Mouse (Mus musculus) mouse embryonic stem cell (cell line): ENCODE results near the gene Dclk2.

Experiments
- in situ Hi-C, 2 experiments: fragments of 300-500 bp; cut with MboI; formaldehyde crosslinking; loops; 1 replicate in 1 of 2; 3 replicates in 1 of 2; pipeline ENCODE4 v1.14.3; 2019 to 2020; ENCODE audit warnings: low sequenced_read_pairs in 2 of 2, low pct_unique_long_range_greater_than_20kb in 1 of 2, mixed read lengths in 1 of 2; ENCODE audit not compliant: unreplicated experiment in 1 of 2

Dclk2 gene

DNA sequence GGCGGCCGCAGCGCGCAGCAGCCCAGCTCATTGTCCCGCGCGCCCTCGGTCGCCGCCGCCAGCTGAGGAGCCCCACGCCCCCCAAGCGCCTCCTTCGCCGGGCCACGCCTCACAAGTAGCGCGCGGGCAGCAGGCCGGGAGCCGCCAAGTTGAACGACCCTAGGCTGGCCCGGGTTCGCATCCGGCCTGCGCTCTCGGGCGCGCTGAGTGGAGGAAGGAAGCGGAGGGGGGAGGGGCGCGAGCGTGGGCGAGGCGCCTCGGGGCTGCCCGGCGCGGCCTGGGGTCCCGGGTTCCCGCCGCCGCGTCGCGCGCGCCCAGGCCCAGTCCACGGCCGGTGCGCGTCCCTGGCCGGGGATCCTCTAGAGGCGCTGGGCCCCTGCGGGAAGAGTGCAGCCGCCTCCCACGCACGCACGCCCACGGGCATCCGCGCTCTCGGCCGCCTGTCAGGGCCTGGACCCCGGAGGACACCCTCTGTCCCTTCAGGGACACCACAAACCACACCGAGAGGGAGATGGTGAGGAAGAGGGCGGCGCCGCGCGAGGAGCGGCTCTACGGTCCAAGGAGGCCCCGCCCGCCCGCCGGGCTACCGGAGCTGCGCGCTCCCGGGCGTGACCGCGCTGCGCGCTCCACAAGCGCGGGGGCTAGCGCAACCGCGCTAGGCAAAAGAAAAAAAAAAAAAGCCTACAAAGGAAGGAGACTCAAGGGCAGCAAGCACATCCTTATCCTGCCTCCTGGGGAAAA is at the start of gene Dclk2:
Dclk2 (minus strand) TSS at position 510 of the 741 bp plus-strand sequence.
- in situ Hi-C loops = no loop called here

DNA sequence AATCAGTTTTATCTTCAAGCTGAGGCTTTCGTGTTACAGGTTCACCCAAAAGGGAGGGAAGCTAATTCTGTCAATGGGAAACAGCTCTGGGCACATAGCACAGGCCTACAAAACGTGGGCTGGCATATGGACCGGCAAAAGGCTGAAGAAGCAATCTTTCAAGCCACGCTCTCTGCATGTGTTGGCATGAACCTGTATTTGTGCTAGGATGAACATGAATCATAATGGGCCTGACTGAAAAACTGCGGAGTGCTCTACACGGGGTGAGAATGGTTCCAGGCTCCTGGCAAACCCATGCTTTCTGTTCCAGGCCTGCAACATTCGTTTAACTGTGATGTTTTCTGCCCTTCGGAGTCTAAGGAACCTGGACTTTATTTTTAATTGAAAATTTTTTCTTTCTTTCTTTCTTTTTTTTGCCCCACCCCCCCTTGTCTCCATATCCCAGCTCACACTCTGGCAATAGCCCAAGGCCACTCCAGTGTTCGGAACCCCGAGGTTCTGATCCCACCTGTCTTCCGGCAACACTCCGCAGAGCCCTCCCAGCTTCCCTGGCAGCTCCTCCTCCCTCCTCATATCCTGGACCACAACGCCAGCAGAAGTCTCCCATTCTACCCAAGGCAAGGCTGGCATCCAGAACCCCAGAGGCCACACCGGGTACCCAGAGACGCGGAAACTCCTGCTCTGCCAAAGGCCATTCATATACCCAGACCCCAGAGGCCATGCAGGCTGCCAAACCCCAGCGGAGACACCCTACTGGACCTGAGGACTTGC is 42.2 kb upstream of the Dclk2 start:
- in situ Hi-C loops = no loop called here

DNA sequence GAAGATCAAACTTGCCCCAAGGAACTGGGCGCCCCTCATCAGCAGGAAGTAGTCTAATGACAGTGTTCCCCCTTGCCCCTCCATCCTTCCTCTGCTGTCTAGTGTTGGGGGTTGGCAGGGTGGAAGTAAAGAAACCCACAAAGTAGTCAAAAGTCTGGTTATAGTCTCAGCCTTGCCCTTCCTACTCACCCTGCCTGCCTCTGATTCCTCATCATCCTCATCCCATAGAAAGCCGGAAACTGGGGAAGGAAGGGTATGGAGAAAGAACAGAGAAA is 40.7 kb upstream of the Dclk2 start:
- in situ Hi-C loops = no loop called here

DNA sequence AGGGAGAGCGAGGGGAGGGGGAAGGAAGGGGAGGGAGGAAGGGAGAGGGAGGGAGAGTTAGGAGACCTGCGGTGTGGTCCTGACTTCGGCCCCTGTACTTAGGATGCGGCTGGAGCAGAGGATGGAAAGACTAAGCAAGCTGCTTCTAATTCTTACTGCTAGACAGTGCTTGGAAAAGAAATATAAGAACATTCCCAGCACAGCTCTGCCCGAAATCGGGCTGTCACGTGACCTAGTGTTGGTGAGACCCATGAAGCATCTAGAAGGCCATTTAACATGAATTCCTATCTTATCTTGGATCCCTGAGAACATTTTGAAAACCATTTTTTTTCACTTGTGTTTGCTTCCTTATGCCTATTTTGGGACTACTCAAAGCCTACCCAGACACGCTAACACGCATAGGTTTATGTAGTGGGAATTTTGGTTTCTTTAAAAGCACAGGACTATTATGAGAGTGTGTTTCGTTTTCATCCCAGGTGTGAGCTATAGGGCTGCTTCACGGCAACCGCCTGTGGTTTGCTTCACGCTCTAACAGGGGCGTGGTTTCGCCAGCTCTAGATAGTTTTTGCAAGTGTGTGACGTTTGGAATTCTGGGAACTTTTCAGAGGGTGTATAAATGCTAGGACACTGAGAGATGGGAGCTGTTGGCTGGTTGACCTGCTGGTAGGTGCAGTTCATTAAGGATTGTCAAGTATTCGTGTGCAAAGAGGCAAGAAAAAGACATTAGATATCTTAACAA is 40.2 kb upstream of the Dclk2 start:
- in situ Hi-C loops = no loop called here

DNA sequence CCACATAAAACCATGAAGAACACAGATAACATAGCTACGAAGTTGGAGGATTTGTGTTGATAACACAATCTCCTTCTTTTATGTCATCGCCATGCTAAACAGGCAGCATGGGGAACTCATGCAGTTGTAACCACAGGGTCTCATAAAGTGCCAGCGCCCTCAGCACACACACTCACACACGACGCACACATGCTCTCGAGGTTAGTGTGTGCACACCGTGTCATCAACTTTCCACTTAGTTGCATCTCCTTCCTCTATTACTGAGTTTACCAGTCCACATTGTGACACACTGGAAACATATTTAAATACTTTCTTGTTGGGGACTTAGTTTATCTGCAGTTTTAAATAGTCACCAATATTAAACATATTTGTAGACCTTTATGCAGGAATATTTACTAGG is 38.4 kb upstream of the Dclk2 start:
- in situ Hi-C loops = no loop called here

DNA sequence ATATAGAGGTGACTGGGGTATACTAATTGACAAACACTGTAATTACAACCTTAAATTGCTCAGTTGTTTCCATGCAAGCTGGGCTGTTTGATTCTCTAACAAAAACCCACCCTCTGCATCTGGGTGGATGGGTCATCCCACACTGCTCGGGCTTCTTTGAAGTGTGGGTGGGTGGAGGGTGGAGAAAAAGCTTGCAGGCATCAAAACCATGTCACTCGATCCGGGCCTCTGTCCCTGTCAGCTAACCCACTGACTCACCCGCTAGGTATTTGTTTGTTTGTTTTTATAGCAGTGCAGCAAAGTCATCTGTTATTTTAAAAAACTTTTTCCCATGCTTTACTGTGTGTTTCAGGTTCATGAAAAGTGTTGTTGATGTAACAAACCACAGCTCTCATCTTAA is 34.7 kb upstream of the Dclk2 start:
- in situ Hi-C loops = no loop called here

DNA sequence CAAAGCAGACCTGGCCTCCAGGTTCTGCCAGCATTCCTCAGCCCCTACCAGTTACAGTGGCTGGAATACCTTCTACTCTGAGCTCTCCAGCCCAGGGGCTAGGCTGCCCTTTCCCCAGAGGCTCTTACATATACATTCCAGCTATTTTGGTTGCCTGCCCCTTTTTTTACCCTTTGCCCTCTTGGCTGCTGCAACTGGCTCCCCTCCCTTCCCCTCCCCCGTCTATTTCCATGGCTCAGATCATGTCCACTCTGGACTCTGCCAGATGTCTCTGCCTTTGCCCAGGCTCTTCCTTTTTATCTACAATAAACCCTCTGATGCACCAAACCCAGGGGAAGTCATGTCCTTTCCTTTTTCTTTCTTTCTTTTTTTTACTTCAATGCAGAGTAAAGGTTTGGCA is 33.9 kb upstream of the Dclk2 start:
- in situ Hi-C loops = no loop called here

DNA sequence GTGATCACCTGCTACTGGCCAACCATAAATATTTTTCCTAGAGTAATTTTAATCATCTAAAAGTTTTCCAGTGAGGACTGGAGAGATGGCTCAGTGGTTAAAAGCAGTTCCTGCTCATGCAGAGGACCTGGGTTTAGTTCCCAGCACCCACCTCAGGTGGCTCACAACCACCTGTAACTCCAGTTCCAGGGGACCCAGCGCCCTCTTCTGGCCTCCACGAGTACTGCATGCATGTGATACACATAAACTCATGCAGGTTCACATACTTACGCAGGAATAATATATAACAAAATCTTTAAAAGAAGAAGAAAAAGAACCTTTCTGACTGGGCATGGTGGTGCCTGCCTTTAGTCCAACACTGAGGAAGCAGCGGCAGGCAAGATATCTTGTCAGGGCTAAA is 33.2 kb upstream of the Dclk2 start:
- in situ Hi-C loops = no loop called here

DNA sequence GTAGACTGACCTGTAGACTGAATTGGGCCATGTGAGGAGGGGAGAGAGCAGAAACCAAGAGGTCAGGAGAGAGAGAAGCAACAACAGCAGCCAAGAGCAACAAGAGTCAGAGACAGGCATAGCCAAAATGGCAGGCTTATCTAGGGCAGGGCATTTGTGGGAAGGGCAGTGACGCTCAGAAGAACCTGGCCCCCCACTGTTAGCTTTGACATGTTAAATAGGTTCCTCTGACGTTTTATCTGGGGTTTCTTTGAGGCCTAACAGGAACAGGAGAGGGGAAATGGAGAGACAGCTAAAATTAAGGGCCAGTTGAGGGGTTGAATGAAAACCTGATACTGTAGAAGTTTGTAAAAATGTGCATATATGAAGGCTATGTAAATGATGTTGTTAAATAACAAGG is 30.0 kb upstream of the Dclk2 start:
- in situ Hi-C loops = no loop called here

DNA sequence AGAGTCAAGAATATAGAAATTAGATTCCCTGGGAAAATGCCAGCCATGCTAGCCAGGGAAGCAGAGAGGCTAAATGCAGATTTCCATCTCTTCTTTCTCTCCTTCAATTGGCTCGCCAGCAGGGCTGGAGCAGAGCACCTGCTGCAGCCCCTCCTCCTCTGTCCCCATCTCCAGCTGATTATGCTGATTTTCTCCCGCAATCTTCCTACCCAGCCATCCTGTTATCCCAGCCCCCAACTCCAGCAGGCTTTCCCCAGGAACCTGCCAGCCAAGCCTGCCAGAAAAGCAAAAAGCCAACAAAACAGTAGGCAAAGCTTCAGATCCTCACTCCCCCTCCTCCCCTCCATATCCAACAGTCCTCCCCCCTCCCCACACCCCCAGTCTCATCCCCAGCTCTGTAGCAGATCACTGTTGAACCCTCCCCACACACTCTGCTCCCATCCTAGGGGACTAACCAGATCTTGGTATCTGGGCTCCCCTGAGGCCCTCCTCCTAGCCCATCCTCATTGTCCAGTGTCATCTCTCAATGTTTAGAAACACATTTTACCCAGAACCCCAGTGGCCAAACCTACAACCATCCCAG is 15.7 kb upstream of the Dclk2 start:
- in situ Hi-C loops = no loop called here

DNA sequence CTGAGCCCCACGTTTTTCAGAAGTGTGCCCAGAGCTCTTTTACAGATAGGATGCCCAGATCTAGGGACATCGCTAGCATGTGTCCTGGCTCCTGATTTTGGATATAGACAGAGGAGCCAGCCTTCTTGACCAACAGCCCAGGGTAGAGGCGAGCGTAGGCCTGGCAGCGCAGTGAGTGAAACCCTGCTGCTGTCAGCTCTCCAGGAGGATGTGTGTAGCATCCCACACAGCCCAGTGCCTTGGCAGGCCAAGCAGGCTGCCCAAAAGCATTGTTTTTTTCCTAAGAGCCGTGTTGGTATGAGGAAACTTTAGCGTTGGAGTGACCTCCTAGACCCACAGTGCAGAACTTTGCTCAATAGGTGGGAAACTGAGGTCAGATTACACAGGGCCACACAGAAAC is 12.8 kb upstream of the Dclk2 start:
- in situ Hi-C loops = no loop called here

DNA sequence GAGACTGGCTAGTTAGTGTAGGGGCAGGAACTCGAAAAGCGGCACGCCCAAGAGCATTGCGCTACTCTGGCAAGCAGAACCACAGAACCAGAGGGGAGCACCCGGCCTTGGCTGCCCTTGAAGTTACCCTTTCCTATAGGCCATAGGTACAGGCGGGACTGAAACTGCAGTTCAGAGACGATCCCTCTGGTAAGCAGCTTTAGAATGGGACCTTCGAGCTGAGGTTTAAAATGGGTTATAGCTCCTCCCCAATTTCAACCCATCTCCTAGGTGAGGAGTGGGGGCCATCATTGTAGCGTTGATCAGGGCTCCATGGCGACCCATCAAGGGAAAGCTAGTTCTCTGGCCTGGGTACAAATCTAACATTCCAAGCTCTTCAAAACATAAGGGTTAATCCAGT is 3.0 kb upstream of the Dclk2 start:
- in situ Hi-C loops = no loop called here

DNA sequence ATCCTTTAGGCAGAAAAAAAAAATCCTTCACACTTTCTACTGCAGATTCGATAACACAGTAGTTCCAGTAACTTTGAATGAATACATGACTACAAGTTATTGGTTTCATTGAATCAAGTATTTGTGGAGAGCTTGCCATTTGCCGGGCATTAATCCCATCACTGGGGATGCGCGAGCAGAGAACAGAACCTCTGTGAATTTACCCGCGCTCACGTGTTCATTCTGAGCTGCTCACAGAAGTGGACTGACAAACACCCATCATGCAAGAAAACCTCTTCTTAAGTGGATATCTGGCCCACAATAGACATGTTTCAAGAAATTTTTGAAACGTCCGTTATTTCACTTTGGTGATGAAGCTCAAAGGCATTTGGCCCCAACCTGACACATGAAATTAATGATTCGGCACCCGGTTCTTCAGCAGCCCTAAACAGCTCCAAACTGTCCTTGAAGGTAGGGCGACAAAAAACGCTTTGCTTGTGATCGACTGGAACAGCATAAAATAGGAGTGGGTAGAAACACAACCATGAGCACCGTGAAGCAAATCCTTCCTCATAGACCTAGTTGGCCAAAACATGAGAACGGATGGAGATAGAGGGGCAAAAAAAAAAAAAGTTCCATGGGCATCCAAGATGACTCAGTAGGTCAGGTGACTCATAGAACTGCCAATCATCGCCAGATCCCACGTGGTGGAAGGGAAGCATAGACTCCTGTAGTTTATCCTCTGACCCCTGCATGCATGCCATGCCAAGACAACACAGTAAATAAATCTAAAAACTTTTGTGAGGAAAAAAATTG is 726 bp upstream of the Dclk2 start:
- in situ Hi-C loops = no loop called here

DNA sequence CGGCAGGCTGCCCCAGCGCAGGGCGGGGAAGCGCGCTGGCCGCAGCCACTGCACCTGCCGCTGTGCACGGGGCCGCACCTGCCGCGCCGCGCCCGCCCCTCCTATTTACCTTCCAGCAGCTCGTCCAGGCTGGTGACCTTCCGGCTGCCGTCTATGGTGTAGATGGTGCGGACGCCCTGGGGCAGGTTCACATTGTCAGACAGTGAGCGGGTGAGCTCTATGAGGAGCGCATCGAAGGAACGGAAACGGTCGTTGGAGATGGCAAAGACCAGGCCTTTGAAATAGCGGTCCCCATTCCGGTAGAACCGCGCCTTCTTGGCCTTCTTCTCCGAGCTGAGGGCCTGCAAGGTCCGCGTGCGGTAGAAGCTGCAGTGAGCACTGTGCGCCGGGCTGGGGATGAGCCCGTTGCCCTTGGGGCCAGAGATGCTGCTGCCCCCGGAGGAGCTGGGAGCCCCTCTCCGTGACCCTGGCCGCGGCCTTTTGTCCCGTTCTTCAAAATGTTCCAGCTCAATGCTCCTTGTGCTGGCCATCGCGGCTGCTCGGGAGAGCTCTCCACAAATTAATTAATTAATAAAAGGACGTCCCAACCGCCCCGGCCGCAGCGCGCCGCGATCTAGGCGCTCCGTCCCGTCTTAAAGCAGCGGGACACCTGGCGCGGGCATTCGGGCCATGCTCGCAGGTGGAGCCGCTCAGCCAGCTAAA is 860 bp downstream of the Dclk2 start:
- in situ Hi-C loops = loop anchor here in 1 of 2 experiments (10.0 kb wide), 1 partner anchor 75 kb away; no protein-coding TSS in a partner anchor

DNA sequence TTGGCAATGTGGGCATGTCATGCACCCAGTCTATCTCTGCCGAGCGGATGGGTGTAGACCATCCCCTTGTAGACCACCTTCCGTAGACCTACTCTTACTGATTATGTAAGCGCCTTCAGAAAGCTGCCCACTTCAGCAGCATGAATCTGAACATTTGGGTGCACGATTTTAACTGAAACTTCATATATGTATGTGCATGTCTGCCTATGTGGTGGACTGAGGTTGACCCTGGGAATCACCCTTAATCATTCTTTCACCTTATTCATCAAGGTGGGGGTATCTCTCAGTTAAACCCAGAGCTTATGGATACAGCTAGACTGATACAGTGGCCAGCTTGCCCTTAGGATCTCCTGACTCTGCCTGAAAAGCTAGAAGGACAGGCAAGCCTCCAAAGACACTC is 3.6 kb downstream of the Dclk2 start:
- in situ Hi-C loops = loop anchor here in 1 of 2 experiments (10.0 kb wide), 1 partner anchor 72 kb away; no protein-coding TSS in a partner anchor

DNA sequence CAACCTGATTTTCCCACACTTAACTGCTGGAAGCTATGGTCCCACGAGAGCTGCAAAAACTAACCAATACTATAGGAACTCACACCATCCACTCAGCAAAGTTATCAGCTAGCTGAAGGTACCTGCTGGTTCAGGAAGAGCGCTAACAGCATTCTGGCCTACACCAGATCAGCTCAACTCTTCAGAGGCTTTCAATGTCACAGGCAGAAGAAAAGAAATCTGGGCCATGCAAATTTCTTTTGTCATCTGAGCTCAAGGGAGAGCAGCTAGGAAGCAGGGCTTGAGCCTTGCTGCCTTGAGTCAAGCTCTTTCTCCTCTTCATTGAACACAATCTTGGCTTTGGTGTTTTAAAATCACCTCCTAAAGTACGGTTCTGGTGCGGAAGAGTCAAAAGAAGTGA is 4.0 kb downstream of the Dclk2 start:
- in situ Hi-C loops = loop anchor here in 1 of 2 experiments (10.0 kb wide), 1 partner anchor 72 kb away; no protein-coding TSS in a partner anchor

DNA sequence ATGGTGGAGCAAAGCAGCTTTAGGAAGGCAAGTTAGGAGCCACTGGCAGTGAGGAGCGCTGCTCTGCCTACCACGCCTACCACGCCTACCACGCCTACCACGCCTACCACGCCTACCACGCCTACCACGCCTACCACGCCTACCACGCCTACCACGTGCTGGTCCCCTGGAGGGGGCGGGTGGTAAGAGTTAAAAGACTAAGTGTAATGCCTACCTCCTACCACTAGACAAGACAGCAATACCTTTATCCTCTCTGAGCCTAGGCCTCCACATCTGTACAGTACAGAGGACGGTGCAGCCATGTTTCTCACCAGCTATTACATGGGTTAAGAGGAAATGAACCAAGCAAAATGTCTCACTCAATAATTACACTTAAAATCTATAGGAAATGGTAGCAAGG is 5.4 kb downstream of the Dclk2 start:
- in situ Hi-C loops = loop anchor here in 1 of 2 experiments (10.0 kb wide), 1 partner anchor 70 kb away; no protein-coding TSS in a partner anchor

DNA sequence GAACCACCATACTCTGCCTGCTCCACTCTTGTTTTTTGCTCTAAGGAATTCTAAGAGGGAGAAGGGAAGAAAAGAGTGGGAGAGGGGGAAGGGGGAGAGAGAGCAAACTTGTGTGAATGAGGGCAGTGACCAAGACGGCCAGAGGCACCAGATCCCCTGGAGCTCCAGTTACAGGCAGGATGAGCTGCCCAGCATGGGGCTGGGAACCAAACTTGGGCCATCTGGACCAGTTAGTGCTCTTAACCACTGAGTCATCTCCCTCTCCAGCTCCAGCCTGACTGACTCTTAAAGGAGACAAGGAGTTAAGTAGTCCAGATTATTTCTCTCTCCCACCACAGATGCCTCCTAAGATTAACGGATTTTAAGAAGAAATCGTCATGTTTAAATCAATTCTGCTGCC is 6.3 kb downstream of the Dclk2 start:
- in situ Hi-C loops = loop anchor here in 1 of 2 experiments (10.0 kb wide), 1 partner anchor 70 kb away; no protein-coding TSS in a partner anchor
